16 mouse cellular contexts compared by ENCODE assay signal in the genomic region with DNA sequence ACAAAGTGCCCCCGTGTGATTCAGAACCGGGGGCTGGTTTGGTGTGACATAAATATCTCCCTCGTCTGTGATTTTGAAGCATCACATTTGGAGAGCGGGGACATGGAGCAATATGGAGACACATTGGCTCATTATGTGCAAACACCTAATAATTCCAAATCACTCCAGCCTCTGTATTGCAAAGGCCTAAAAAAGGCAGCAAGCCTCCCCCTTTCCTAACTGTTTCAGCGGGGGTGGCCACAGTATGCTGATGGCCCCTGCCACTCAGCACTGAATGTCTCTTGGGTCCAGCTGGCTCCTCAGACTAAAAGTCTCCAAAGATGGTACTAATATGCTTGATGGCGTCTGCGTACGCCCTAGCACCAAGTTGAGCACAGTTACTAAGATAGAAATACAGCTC. TPM values are rescaled to one million over a fixed set of nuclear protein-coding genes. Genes with fewer than 3 reads are reported as not detected.
"Had no signal": no experiment of that assay in that cellular context is flagged by ENCODE, and none has a peak within 500 bp of the region (broad histone marks: within the 10 kb centered on the region; RNA-seq: fewer than 3 reads in every experiment).

No protein-coding gene starts in this region.

- H3K27ac ChIP-seq: kidney, embryonic 15.5 days; limb, embryonic 15.5 days; liver, embryonic 12.5 days; macrophage; midbrain, embryonic 15.5 days; neural tube, embryonic 13.5 days had no signal

- H3K9ac ChIP-seq: kidney, embryonic 15.5 days; limb, embryonic 15.5 days; liver, embryonic 12.5 days; midbrain, embryonic 15.5 days; neural tube, embryonic 13.5 days had no signal

- DNase-seq: kidney, adult 2 months; kidney, postnatal 14 days; retina, postnatal 1 day; right cerebral cortex, postnatal 4 days; spleen, adult 18-20 months; thymus, adult 18-20 months; thymus, postnatal 14 days had no signal

- H3K9me3 ChIP-seq: kidney, embryonic 15.5 days; limb, embryonic 15.5 days; liver, embryonic 12.5 days; megakaryocyte, embryonic 14.5 days; midbrain, embryonic 15.5 days; neural tube, embryonic 13.5 days had no signal

- H3K4me3 ChIP-seq: kidney, embryonic 15.5 days; limb, embryonic 15.5 days; liver, embryonic 12.5 days; midbrain, embryonic 15.5 days; neural tube, embryonic 13.5 days had no signal

- H3K36me3 ChIP-seq: kidney, embryonic 15.5 days; limb, embryonic 15.5 days; liver, embryonic 12.5 days; midbrain, embryonic 15.5 days; neural tube, embryonic 13.5 days had no signal

- H3K27me3 ChIP-seq: kidney, embryonic 15.5 days; limb, embryonic 15.5 days; liver, embryonic 12.5 days; midbrain, embryonic 15.5 days; neural tube, embryonic 13.5 days had no signal

- ATAC-seq: intestine, embryonic 16.5 days; liver, embryonic 12.5 days; midbrain, embryonic 15.5 days had no signal

- H3K4me2 ChIP-seq: kidney, embryonic 15.5 days; limb, embryonic 15.5 days; liver, embryonic 12.5 days; midbrain, embryonic 11.5 days; midbrain, embryonic 15.5 days; neural tube, embryonic 13.5 days had no signal

- H3K4me1 ChIP-seq: kidney, embryonic 15.5 days; limb, embryonic 15.5 days; liver, embryonic 12.5 days; midbrain, embryonic 15.5 days; neural tube, embryonic 13.5 days had no signal

RNA-seq across cellular contexts. Expression of a gene that starts 45.6 kb away (rescaled TPM):
- polyA plus RNA-seq: macrophage had no signal
